Mouse (Mus musculus) testis, postnatal 10 days (tissue): ENCODE data around the gene Park7.

Source experiments
- DNase-seq: peaks from one replicate; pipeline ENCODE4 v3.0.0; 2021; ENCODE audit warnings: low spot score

The Park7 gene

DNA sequence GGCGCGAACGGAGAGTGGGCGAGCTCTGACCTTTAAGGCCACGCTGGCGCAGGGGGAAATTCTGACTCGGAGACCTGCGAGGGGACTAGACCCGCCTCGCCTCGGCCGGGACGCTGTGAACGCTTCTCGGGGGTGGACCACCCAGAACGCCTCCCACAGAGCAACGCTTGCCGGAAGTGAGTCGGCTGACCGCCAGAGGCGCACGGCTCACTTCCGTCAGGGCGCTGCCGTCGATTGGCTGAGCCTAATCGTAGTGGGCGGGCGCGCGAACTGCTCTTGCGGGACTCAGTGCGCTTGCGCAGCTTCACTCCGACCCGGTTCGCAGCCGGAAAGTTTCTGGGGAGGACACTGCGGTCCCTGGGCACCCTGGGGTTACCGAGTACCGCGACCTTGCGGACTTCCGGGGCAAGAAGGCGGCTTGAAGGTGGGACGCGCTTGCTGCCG is at the start of gene Park7, which contains the start of gene Tnfrsf9:
TSS of gene Park7 (minus strand) at position 148 of the 444 bp plus-strand sequence.
TSS of gene Tnfrsf9 (plus strand) at position 273 of the 444 bp plus-strand sequence.
- peak; percentile 97 for DNase-seq

DNA sequence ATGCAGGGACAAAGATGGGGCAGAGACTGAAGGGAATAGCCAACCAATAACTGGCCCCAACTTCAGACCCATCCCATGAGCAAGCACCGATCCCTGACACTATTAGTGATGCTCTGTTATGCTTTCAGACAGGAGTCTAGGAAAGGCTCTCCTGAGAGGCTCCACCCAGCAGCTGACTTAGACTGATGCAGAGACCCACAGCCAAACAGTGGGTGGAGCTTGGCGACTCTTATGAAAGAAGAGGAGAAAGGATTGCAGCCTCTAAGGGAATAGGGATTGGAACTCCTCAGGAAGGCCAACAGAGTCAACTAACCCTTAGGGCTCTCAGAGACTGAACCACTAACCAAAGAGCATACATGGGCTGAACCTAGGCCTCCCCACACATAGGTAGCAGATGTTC is 49.5 kb upstream of the Park7 start:
- no peak for DNase-seq

DNA sequence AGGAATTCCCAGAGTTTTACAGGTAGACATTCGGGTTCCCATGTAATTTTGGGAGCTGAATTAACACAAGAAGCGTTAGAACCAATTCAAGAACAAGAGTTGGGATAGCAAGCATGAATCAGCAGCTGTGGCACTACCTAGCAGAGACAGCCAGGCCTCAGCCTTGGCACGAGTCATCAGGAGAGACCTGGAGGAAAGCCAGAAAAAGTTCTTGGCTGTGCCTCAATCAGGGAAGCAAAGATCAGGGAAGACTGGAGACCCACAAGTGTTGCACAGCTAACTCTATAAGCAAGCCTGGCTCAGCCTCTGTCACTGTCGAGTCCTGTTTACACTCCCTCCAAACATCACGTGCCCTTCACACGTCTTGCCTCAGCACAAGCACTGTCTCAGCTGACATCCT is 48.0 kb upstream of the Park7 start:
- DNase-seq = no peak

DNA sequence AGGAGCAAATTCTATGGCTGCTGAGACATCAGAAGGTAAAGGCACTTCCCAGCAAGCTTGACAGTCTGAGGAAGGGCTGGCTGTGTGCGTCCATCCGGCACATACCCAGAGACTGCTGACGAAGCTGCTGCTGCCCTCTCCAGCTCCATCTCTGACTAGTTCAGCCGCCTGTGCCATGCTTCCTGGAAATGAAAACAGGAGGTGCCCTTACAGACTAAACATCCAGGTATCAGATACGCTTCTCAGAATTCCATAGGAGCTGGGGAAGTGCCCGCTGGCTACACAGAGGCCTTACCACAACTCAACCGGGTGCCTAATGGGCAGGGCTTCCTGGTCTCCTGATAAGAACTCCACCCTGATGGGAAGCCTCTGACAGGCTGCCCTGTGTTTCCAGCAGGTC is 44.3 kb upstream of the Park7 start:
- no peak for DNase-seq

DNA sequence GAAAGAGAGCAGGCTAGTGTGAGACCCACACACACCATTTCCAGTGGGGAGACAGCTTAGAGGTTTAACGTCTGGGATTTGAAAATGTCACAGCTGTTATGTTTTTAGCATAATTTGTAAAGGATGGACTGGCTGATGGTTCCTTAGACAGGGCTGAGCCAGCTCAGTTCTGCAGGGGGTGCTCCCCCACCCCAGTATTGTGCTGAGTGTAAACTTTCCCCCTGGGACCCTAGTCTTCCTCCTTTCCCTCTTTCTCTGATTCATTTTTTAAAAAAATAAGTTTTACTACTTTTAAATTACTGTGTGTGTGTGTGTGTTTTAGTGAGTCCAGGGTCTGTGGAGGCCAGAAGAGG is 42.8 kb upstream of the Park7 start:
- DNase-seq = no peak

DNA sequence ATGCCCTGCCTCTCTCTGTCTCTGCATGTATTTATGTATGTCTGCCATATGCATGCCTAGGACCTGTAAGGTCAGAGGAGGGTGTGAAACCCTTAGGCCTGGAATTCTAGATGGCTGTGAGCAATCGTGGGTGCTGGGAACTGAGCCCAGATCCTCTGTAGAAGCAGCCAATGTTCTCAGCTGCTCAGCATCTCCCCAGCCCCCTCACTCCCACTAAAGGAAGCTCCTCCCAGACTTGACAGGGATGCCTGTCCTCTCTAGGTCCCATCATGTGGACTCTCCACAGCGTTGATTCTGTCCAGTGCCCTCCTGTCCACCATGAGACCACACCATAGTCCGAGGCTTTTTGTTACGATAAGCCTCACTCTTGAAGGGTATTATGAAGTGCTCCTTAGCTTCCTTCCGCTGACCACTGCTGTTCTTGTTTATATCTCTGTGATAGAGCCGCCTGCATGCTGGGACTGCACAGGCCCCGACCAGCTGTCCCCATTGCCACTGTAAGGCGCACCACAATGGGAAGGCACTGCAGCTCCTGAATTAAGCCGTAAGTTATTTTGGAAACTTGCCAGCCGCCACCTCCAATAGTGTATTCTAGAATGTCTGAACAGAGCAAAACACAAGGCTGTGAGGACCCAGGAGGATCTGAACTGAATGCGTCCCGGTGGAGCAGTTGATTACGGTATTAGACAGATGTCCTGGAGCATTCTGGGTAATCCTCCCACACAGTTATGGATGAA is 42.3 kb upstream of the Park7 start:
- no peak for DNase-seq

DNA sequence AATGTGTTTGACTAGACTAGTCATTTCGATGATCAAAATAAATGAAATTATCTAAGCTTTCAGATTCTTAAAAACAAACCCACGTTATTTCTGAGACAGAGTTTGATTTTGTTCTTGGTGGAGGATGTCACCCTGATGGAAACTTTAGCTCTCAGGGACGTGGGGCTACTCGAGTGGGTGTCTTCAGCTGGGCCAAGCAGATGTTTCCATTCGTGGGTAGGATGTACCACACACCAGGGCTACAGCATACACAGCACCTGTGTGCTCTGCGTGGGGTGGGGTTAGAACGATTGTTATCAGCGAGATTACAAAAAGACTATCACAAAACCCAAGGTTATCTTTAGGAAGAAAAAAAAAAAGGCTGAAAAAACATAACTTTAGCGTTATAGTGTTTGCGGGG is 36.7 kb upstream of the Park7 start:
- no peak for DNase-seq

DNA sequence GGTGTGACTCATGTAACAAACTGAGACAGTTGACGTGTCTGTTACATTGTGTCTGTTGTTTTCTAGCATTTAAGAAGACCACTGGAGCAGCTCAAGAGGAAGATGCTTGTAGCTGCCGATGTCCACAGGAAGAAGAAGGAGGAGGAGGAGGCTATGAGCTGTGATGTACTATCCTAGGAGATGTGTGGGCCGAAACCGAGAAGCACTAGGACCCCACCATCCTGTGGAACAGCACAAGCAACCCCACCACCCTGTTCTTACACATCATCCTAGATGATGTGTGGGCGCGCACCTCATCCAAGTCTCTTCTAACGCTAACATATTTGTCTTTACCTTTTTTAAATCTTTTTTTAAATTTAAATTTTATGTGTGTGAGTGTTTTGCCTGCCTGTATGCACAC is 30.5 kb upstream of the Park7 start:
- no peak for DNase-seq

DNA sequence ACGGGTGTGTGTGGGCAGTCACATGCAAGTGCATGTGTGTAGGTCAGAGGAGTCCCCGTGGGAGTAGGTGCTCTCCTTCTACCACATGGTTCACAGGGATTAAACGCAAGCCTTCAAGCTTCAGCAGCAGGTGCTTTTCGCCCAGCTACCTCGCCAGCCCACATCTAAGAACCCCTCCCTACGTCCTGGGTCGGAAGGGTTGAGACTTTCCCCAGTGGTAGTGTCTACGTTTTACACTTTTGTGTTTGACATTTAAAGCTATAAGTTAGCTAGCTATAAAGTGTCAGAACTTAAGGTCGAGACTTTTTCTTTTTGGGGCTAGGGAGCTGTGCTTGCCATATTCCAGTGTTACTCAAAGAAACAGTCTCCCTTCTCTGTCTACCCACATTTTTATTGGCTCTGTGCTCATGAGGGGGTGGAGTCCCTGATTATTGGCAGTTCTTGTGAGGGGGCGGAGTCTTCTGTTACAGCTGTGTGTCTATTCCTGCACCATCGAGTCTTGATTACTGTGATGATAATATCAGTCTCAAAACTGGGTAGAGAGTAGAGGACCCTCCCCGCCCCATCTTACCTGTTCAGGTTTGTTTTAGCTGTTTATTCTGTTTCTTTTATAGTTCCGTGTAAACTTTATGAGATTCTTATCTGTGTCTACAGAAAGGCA is 25.9 kb upstream of the Park7 start:
- DNase-seq = no peak

DNA sequence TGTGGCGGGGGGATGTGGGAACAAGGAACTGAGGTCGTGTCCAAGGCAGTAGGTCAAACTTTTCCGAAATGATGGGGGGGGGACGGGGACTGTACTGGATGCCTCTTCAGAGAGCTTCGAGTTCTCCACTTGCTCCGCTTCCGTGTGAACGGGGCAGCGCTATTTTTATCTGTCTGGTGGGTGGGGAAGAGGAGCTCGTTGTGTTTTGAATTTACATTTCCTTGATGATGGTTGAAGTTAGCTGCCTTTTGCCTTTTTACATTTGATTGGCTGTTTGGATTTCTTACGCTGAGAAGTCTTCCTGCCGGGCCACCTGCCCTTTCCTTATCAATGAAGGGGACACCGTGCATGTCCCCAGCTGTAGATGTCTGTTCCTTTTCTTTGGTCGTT is 23.8 kb upstream of the Park7 start:
- DNase-seq = no peak

DNA sequence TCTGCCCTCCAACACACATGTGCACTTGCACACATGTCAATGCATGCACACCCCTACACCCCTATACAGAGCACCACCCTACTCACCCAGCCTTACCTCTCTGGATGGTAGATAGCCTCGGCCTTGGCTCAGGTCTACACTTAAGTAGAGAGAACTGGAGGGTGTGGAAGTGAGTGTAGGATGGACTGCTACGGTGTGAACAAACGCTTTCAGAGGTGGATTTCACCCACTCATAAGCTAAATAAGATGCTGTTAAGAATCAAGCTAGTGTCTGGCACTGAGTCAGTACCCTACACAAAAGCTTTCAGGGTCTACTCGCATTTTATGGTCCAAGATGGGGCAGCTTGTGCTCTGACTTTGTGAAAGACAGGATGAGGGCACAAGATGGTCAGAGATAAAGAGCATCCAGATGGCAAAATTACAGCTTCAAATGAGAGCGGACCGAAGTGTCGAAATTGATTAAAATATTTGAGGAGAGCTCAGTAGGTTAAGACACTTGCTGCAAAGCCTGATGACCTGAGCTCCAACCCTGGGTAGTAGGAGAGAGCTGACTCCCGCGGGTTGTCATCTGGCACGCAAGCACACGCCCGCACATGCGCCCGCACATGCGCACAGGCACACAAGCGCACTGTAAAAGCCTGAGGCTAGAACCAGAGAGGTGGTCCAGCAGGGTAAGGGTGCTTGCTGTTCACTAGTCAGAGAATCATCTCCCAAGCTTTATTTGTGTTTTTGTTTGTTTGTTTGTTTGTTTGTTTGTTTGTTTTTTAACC is 23.2 kb upstream of the Park7 start:
- no peak for DNase-seq

DNA sequence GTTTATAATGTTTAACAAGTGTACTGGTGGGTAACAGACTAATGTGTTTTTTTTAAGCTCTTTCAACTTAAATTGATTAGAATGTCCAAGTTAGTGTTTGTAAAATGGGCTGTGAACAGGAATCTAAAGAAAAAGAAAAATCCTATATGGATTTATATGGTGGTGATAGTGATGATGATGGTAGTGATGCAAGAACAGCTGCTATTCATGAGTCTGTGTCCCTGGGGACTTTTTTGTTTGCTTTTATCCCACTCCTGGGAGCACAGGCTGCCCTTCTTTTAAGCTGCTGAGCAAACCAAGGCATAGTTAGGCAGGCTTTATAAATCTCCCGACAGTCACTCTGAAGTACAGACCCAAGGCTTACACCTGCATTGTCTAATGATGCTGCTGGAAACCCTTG is 19.3 kb upstream of the Park7 start:
- DNase-seq = no peak

DNA sequence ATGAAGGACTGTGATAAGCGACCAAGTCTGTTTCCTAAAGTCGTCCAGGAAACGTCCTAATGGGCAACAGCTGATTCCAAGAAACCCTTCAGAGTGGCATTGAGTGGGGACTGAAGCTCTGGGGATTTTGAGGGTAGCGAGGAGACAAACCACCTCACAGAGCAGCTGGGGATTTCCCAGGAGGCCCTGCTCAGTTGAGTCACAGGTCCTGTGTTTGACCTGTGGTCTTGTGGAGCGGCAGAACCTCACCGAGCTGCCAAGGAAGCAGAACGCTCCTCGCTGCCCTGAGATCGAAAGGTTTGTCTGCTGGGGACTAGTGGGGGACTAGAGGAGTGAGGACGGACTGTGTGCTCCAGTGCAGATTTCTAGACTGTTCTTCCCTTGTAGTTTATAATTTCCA is 13.6 kb upstream of the Park7 start:
- no peak for DNase-seq

DNA sequence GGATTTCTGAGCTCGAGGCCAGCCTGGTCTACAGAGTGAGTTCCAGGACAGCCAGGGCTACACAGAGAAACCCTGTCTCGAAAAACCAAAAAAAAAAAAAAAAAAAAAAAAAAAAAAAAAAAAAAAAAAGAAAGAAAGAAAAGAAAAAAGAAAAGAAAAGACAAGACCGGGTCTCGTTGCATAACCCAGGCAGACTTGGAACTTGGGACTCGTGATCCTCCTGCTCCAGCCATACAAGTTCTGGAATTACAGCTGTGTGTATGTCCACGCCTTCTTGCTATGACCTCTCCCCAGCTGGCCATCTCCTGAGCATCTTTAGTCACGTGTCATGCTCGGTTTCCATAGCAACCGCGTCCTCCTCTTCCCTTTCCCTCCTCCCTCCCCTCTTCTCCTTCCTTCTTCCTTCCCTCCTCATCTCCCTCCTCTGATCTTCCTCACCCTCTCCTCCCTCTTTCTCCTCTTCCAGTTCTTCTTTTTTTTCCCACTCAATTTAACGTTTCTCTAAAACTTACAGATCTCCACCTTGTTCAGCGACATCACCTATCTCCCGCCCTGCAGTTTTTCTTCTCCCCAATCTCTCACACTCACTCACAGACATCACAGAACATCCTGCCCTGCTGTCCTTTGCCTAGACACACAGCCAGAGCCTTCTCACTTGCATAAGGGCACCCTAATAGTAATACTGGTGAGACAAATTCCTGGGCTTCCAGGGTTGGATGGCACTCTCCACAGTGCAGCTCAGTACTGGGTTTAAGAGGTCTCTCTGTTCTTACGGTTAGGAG is 12.9 kb upstream of the Park7 start:
- DNase-seq = no peak

DNA sequence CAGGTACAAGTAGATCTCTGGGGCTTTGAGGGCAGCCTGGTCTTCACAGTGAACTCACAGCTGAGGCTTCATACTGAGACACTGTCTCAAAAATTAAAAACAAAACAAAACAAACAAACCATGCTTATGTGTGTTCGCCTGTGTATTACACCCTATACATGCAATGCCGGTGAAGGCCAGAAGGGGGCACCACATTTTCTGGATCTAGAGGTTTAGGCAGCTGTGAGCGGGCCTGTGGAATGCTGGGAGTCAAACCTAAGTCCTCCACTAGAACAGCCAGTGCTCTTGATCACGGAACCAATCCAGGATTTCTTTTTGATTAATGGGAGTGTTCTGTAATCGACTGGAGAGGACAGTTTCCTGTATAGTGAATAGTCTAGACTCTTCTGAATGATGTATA is 11.7 kb upstream of the Park7 start:
- DNase-seq = no peak

DNA sequence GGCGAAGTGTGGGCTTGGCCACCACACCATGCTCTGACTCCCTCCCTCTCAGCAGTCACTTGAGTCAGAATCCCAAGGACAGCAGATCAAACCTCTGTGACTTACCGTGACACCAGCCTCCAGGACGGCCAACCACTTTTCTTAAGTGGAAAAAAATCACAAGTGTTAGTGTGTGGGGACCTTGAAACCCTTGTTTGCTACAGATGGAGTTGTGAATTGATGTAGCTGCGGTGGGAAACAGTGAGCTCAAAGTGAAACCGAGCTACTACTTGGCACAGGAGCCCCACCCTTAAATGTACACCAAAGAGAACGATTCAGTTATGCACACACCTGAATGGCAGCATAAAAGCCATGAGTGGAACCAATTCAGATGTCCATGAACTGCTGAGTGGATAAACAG is 10.7 kb upstream of the Park7 start:
- no peak for DNase-seq

DNA sequence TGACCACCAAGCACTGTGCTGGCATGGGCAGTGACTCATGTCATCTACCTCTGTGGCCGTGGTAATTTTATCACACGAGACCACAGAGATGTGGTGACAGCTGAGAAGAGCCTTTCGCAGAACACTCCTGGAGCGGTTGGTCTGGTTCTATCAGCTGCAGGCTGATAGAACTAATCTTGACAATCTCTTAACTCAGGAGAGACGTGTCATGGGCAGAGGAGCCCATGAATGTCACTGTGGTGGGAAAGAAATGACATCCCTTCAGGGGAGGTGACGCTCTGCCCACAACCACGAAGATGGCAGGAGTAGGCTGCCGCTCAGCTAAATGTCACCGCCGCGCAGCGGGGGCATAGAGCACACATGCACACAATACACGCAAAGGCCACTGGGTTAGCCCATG is 10.1 kb upstream of the Park7 start:
- DNase-seq = no peak

DNA sequence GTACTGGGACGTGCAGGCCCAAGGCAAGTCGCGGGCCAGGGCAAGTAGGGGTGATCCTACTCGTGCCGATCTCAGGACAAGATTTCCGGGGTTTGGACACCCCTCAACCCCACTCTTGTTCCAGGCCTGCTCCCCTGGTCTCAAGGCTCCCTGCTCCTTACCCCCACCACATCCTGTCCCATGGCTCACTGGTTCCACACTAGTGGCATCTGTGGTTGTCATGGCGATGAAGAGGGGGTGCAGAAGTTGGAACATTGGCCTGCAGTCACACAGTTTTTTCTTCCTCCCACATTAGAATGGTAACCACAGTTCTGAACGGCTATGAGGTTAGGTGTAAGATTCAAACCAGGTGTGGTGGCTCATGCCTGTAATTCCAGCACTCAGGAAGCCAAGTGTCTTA is 7.0 kb upstream of the Park7 start:
- no peak for DNase-seq

DNA sequence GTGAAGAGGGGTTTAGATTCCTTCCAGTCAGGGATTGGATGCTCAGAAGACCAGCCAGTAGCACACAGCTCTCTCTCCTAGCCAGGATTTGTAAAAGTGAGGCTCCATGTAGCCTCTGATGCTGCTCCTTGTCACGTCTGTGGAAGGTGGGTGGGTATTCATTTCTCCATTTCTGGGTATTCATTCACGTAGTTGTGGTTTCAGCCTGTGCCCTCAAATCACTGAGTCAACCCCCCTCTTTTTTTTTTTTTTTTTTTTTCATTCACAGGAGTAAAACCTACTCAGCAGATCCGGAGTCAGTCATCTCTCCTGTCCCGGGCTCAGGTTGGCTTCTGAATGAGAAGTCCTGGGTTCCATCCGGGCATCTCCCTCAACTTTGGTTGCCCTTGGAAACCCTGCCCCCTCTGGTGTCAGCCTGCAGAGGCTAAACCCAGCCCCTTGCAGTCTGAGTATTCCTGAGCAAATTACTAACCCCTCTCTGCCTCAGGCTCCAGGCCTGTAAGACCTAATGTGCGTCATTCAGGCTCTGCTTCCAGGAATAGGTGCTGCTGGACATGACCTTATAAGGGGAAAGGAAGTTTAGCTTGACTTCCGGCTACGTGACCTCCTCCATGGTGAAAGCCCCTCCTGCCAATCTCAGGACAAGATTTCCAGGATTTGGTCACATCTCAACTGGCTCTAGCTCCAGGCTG is 3.2 kb upstream of the Park7 start:
- DNase-seq = no peak

DNA sequence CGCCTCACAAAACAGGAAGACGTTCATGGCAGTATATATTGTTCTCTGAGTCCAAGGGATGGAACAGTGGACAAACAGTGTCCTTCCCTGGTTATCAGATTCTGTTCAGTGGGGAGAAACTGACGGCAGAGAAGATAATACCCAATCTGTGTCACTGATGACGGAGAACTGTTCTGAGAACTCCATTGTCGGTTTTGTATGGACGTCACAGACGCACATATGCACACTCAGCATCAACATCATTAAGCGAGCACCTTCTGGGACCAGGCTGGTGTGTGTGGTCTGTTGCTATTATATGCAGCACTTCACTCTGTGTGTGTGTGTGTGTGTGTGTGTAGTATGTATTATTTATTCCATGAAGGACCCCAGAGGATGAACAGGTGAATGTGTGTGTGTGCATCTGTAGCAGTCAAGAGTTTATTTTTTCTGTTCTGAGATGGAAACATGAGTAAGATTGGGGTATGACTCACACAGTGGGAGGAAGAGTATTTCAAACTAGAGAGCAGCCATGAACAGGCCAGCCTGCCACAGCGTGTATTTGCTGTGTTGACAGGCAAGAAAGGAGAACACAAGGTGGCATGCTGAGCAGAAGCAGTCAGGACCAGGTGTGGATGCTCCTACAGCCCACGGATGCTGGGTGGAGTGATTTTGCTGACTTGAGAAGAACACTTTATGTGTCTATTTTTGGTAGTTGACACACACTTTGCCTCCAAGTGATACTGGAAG is 1.1 kb upstream of the Park7 start:
- no peak for DNase-seq

DNA sequence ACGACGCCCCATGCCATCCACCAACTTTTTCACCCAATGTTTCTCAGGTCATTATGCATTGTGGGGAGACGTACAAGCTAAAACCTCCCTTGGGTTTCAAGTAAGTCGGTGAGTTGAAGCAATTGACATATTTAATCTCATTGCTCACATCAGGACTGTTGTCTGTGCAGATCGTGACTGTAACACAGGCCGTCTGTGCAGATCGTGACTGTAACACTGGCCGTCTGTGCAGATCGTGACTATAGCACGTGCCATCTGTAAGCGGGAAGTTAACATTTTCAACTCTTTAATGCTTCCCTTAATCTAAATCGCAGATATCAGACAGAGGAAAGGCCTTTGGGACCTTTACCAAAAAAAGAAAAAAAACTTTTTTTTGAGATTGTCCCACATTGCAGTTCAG is 494 bp downstream of the Park7 start:
- no peak for DNase-seq
